Mouse (Mus musculus): ENCODE results near the gene Timmdc1.

- no peak for TF ChIP-seq CTCF (IDR thresholded peaks at IDR 0.05; ENCODE audit: low read depth)
- no peak for TF ChIP-seq EP300 (IDR thresholded peaks at IDR 0.05; ENCODE audit: low read depth)
Observed at GRCm38 (mm10) chr16:38568192-38568591, 45.7 kb upstream of the Timmdc1 start.

Data from heart, postnatal 0 days (tissue).